Mouse (Mus musculus): ENCODE results near the gene Dagla. TPM values are rescaled to one million over a fixed set of nuclear protein-coding genes. Genes with fewer than 3 reads are reported as not detected.

The Dagla gene
- total and polyA plus RNA-seq, 2 experiments: 0.18 to 0.93 TPM

DNA sequence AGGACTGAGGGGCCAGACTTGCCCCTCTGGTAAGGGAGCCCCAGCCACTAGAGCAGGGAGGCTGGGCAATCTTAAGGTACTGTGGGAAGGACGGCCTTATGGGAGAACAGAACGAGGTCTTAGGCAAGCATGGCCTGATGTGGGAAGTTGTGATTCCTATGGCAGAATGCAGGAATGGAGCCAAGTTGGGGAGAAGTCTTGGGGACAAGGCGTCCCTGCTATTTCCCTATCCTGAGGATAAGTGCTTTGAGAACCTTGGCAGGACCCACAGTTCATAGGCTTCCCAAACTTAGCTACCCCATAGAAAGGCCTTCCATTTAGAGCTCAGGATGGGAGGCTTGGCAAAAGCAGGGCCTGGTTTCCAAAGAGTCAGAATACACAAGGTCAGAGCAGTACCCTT, 95.8 kb downstream of the Dagla start:
- H3K36me3 ChIP-seq (ENCODE audit: control insufficient read depth, insufficient read depth, low read length): peaks cover 6% of the 10 kb centered on the region; the same call in 1 of the 2 replicates
- no peaks in the 10 kb centered on the region for H3K27me3 ChIP-seq (ENCODE audit: control insufficient read depth, insufficient read depth, low read length)

GRCm38 (mm10) chr19:10205051-10205450, 99.6 kb downstream of the Dagla start:
- DNase-seq (ENCODE audit: extremely low read depth, low read depth, low spot score): no peak
- Histone ChIP-seq H3K27me3 (ENCODE audit: control insufficient read depth, insufficient read depth, low read length) (no peaks in the 10 kb centered on the region), H3K27ac (replicated peaks; ENCODE audit: insufficient read depth, low read depth, low read length) (no peak overlapping the region), H3K9ac (ENCODE audit: low read depth, low read length) (no peak overlapping the region), H3K4me1 (ENCODE audit: control insufficient read depth, insufficient read depth, low read length) (peaks cover 2% of the 10 kb centered on the region), H3K36me3 (ENCODE audit: control insufficient read depth, insufficient read depth, low read length) (peaks cover 5% of the 10 kb centered on the region; the same call in 1 of the 2 replicates), H3K4me3 (ENCODE audit: insufficient read depth, low read depth, low read length) (no peak overlapping the region; the same call in 1 of the 2 replicates), H3K79me2 (ENCODE audit: control insufficient read depth, insufficient read depth, low read length) (no peaks in the 10 kb centered on the region)
- WGBS: 44% methylated on average over 6 of the region's 6 CpGs
- TF ChIP-seq CTCF (IDR thresholded peaks at IDR 0.05; ENCODE audit: low read depth, low read length): no peak
- no peak for TF ChIP-seq POLR2A (IDR thresholded peaks at IDR 0.05; ENCODE audit: extremely low read depth, insufficient read depth, low read length)

More for the DNA sequence above, 95.8 kb downstream of the Dagla start:
- H3K79me2 ChIP-seq (ENCODE audit: control insufficient read depth, insufficient read depth, low read length): no peaks in the 10 kb centered on the region
- no peak overlapping the region for H3K4me3 ChIP-seq (ENCODE audit: insufficient read depth, low read depth, low read length)
- DNase-seq (ENCODE audit: extremely low read depth, low read depth, low spot score): no peak
- H3K9ac ChIP-seq (ENCODE audit: low read depth, low read length): no peak overlapping the region
- TF ChIP-seq CTCF (IDR thresholded peaks at IDR 0.05; ENCODE audit: low read depth, low read length): no peak
- TF ChIP-seq POLR2A (IDR thresholded peaks at IDR 0.05; ENCODE audit: extremely low read depth, insufficient read depth, low read length): no peak
- H3K27ac ChIP-seq (replicated peaks; ENCODE audit: insufficient read depth, low read depth, low read length): no peak overlapping the region
- H3K4me1 ChIP-seq (ENCODE audit: control insufficient read depth, insufficient read depth, low read length): peaks cover 2% of the 10 kb centered on the region; the same call in 1 of the 2 replicates
- WGBS: 76% methylated on average over 3 of the region's 3 CpGs

GRCm38 (mm10) chr19:10204616-10205001, 100.1 kb downstream of the Dagla start:
- peak overlapping the region; percentile 35; the same call in 1 of the 2 replicates for H3K9ac ChIP-seq (ENCODE audit: low read depth, low read length)
- H3K27me3 ChIP-seq (ENCODE audit: control insufficient read depth, insufficient read depth, low read length): no peaks in the 10 kb centered on the region
- H3K79me2 ChIP-seq (ENCODE audit: control insufficient read depth, insufficient read depth, low read length): no peaks in the 10 kb centered on the region
- H3K36me3 ChIP-seq (ENCODE audit: control insufficient read depth, insufficient read depth, low read length): peaks cover 5% of the 10 kb centered on the region; the same call in 1 of the 2 replicates
- H3K4me3 ChIP-seq (ENCODE audit: insufficient read depth, low read depth, low read length): peak overlapping the region; percentile 93
- TF ChIP-seq CTCF (IDR thresholded peaks at IDR 0.05; ENCODE audit: low read depth, low read length): 0 out of 2 replicates have a peak, but pooled peaks have one; percentile 1
- TF ChIP-seq POLR2A (IDR thresholded peaks at IDR 0.05; ENCODE audit: extremely low read depth, insufficient read depth, low read length): no peak
- DNase-seq (ENCODE audit: extremely low read depth, low read depth, low spot score): peak; percentile 69
- H3K4me1 ChIP-seq (ENCODE audit: control insufficient read depth, insufficient read depth, low read length): peaks cover 2% of the 10 kb centered on the region
- H3K27ac ChIP-seq (replicated peaks; ENCODE audit: insufficient read depth, low read depth, low read length): no peak overlapping the region
- WGBS: under 1% methylated on average over 5 of the region's 5 CpGs

GRCm38 (mm10) chr19:10203848-10204615, 100.6 kb downstream of the Dagla start, which contains the start of the genes Tmem258 and Fen1:
Tmem258 (plus strand) TSS chr19:10204014.
Fen1 (minus strand) TSS chr19:10204169.
- H3K4me3 ChIP-seq (ENCODE audit: insufficient read depth, low read depth, low read length): peak within 1 kb of the TSS; percentile 93
- peak within 1 kb of the TSS; percentile 84 for H3K9ac ChIP-seq (ENCODE audit: low read depth, low read length)
- H3K36me3 ChIP-seq (ENCODE audit: control insufficient read depth, insufficient read depth, low read length): peaks cover 5% of the 10 kb centered on the region; the same call in 1 of the 2 replicates
- H3K27ac ChIP-seq (replicated peaks; ENCODE audit: insufficient read depth, low read depth, low read length): peak within 1 kb of the TSS; percentile 85
- no peaks in the 10 kb centered on the region for H3K79me2 ChIP-seq (ENCODE audit: control insufficient read depth, insufficient read depth, low read length)
- no peaks in the 10 kb centered on the region for H3K27me3 ChIP-seq (ENCODE audit: control insufficient read depth, insufficient read depth, low read length)
- peak; percentile 78 for DNase-seq (ENCODE audit: extremely low read depth, low read depth, low spot score)
- under 1% methylated on average over 40 of the region's 40 CpGs for WGBS
- peaks cover 2% of the 10 kb centered on the region for H3K4me1 ChIP-seq (ENCODE audit: control insufficient read depth, insufficient read depth, low read length)
- no peak for TF ChIP-seq CTCF (IDR thresholded peaks at IDR 0.05; ENCODE audit: low read depth, low read length)
- TF ChIP-seq POLR2A (IDR thresholded peaks at IDR 0.05; ENCODE audit: extremely low read depth, insufficient read depth, low read length): peak; percentile 61; the same call in 1 of the 2 replicates

GRCm38 (mm10) chr19:10203146-10203847, 101.4 kb downstream of the Dagla start:
- Histone ChIP-seq H3K27ac (replicated peaks; ENCODE audit: insufficient read depth, low read depth, low read length) (no peak overlapping the region), H3K4me3 (ENCODE audit: insufficient read depth, low read depth, low read length) (peak overlapping the region; percentile 93), H3K4me1 (ENCODE audit: control insufficient read depth, insufficient read depth, low read length) (peaks cover 2% of the 10 kb centered on the region), H3K27me3 (ENCODE audit: control insufficient read depth, insufficient read depth, low read length) (no peaks in the 10 kb centered on the region), H3K36me3 (ENCODE audit: control insufficient read depth, insufficient read depth, low read length) (peaks cover 5% of the 10 kb centered on the region; the same call in 1 of the 2 replicates), H3K79me2 (ENCODE audit: control insufficient read depth, insufficient read depth, low read length) (no peaks in the 10 kb centered on the region), H3K9ac (ENCODE audit: low read depth, low read length) (peak overlapping the region; percentile 57)
- DNase-seq (ENCODE audit: extremely low read depth, low read depth, low spot score): no peak
- TF ChIP-seq POLR2A (IDR thresholded peaks at IDR 0.05; ENCODE audit: extremely low read depth, insufficient read depth, low read length): no peak
- no peak for TF ChIP-seq CTCF (IDR thresholded peaks at IDR 0.05; ENCODE audit: low read depth, low read length)
- WGBS: 2% methylated on average over 23 of the region's 23 CpGs

Data from liver, adult 2 months (tissue).